Mouse (Mus musculus) limb, embryonic 10.5 days (tissue): ENCODE results near the gene Pih1d1. TPM values are rescaled to one million over a fixed set of nuclear protein-coding genes. Genes with fewer than 3 reads are reported as not detected.
"Not testable (repeated sequence)": the region's sequence is repeated elsewhere in the genome, so short reads cannot be mapped to it uniquely, and the experiment has no call there.

Experiments
- DNase-seq: peaks from one replicate; pipeline ENCODE4 v3.0.0-alpha.2; 2017; ENCODE audit warnings: low spot score
- H3K27ac ChIP-seq: fragments of 300-500 bp; sonication (generic); 2 replicates; pipeline ENCODE4 v1.5.1; 2016; ENCODE audit warnings: mild to moderate bottlenecking
- H3K27me3 ChIP-seq: fragments of 300-500 bp; sonication (generic); 2 replicates; pipeline ENCODE4 v1.6.1; 2016; ENCODE audit warnings: low read depth, mild to moderate bottlenecking; ENCODE audit not compliant: poor library complexity, severe bottlenecking
- H3K36me3 ChIP-seq: fragments of 300-500 bp; sonication (generic); 2 replicates; pipeline ENCODE4 v1.6.1; 2016; ENCODE audit warnings: mild to moderate bottlenecking, moderate library complexity
- H3K4me1 ChIP-seq: fragments of 300-500 bp; sonication (generic); 2 replicates; pipeline ENCODE4 v1.6.1; 2016
- H3K4me3 ChIP-seq: fragments of 300-500 bp; sonication (generic); 2 replicates; pipeline ENCODE4 v1.5.1; 2016; ENCODE audit warnings: mild to moderate bottlenecking, moderate library complexity
- H3K9me3 ChIP-seq: fragments of 300-500 bp; sonication (generic); replicated peaks from 2 replicates; pipeline ENCODE4 v1.6.1; 2016; ENCODE audit warnings: mild to moderate bottlenecking
- whole genome bisulfite sequencing: fragments of 180-500 bp; shearing (Covaris S2); methylation state at CpG from one replicate; pipeline ENCODE4 v1.1.7; 2016; 5-methylcytosine and 5-hydroxymethylcytosine counted together
- polyA plus RNA-seq: library from polyadenylated mRNA; unstranded; fragments of >200 nt; fragmentation: Nextera tagmentation; extraction: Ambion mirVana; gene quantifications from 2 replicates; pipeline ENCODE4 v1.2.1, GENCODE M21; 2016

Pih1d1 gene
- polyA plus RNA-seq, 1 experiment from 2014 or later = 105 TPM

DNA sequence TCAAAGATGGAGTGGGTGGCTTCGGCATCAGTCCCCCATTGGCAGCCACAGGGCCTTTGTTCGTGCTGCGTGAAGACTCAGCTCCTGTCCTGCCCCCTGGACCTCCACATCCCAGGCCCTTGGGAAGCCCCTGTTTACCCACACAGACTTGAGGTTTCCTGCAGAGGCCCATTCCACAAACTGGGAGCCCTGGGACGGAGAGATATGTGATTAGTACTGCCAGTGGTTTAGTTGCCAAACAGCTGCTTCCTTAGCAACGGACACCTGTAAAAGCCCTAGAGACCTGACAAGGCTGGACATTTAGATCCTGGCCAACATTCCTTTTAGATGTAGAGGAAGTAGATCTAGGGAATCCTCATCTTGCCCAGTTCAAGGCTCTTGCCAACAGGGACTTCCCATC is 12.2 kb upstream of the Pih1d1 start:
- Histone ChIP-seq H3K9me3 (no peaks in the 10 kb centered on the region), H3K4me3 (no peak overlapping the region), H3K4me1 (no peaks in the 10 kb centered on the region), H3K36me3 (peaks cover 59% of the 10 kb centered on the region), H3K27me3 (0 out of 2 replicates have a peak, but pooled peaks cover 11% of the 10 kb centered on the region), H3K27ac (no peak overlapping the region)
- WGBS = 95% methylated on average over 5 of the region's 5 CpGs
- no peak for DNase-seq

DNA sequence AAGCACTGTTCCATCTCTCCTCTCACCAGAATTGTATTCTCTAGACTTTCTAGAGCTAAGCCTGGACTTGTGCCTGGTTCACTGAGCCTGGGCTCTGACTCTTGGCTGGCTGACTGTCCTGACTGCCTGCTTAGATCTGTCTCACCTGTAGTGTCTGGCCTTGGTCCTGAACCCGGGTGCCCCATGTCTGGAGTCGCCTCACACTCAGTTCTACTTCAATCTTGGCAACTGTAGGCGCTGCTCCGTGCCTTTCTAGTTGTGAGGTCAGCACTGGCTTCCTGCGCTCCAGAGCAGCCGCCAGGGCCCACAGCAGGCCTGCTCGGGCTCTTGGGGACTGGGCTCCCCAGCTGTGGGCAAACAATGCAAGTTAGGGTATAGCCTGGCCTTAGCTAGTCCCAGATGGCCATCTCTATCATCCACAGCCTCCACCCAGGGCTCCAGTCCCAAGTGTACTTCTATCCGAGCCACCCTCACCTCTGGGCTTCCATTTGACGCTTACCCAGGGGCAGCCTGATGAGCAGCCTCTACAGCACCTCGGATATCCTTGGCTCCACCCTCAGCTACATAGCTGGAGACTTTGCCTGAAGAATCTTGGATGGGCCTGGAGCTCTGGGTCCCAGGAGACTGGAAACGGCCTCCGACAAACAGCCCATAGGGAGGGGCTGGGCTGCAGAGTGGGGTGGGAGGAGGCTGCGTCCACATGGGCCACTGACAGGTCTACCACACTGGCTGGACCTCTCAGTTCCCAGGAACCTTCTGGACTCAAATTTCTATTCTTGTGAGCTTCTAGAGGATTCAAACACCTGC is 9.5 kb upstream of the Pih1d1 start:
- peaks cover 79% of the 10 kb centered on the region for H3K36me3 ChIP-seq
- WGBS = 86% methylated on average over 13 of the region's 13 CpGs

DNA sequence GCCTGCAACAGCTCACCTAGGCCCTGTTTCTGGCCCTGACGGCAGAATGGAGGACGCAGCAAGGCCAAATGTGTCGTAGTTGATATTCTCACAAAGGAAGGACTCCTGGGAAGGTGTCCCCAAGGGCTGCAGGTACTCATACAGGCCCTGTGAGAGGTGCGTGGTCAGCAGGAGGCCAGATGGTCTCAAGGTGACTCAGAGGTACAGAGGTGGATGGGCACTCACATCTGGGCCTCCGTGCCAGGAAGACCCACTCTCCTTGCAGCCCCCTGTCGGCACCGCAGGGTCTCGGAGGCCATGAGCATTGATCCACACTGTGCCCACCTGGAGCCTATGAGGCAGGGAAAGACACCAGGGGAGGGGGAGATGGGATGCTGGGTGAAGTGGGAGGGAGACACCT is 8.6 kb upstream of the Pih1d1 start:
- 93% methylated on average over 8 of the region's 8 CpGs for WGBS
- H3K27me3 ChIP-seq = no peaks in the 10 kb centered on the region
- H3K4me3 ChIP-seq = no peak overlapping the region
- no peak overlapping the region for H3K27ac ChIP-seq
- H3K9me3 ChIP-seq = no peaks in the 10 kb centered on the region
- H3K36me3 ChIP-seq = peaks cover 77% of the 10 kb centered on the region
- DNase-seq = no peak
- H3K4me1 ChIP-seq = peaks cover 13% of the 10 kb centered on the region

More for the DNA sequence above, 9.5 kb upstream of the Pih1d1 start:
- no peaks in the 10 kb centered on the region for H3K9me3 ChIP-seq
- H3K27me3 ChIP-seq = no peaks in the 10 kb centered on the region
- peaks cover 4% of the 10 kb centered on the region; the same call in 1 of the 2 replicates for H3K4me1 ChIP-seq
- H3K4me3 ChIP-seq = no peak overlapping the region
- no peak for DNase-seq
- no peak overlapping the region for H3K27ac ChIP-seq

DNA sequence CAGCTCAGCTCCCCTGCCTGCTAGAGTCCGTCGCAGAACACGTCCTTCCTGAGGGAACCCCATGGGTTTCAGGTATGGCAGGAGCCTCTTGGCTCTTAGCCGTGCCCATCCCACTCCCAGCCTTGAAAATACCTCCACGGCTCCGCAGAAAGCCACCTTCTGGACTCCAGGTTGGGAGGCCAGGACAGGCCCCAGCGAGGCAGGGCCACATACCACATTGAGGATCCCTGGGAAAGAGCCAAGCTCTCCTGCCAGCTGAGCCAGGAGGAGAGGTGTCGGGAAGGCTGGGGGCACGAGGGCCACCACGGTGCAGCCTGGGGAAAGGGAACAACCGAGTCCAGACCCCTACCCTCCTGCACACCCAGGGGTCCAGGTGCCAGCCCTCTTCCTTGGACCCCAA is 6.8 kb upstream of the Pih1d1 start:
- no peaks in the 10 kb centered on the region for H3K27me3 ChIP-seq
- H3K4me3 ChIP-seq = no peak overlapping the region
- 92% methylated on average over 11 of the region's 11 CpGs for WGBS
- no peaks in the 10 kb centered on the region for H3K9me3 ChIP-seq
- no peak for DNase-seq
- H3K27ac ChIP-seq = no peak overlapping the region
- H3K36me3 ChIP-seq = peaks cover 67% of the 10 kb centered on the region
- peaks cover 30% of the 10 kb centered on the region for H3K4me1 ChIP-seq

DNA sequence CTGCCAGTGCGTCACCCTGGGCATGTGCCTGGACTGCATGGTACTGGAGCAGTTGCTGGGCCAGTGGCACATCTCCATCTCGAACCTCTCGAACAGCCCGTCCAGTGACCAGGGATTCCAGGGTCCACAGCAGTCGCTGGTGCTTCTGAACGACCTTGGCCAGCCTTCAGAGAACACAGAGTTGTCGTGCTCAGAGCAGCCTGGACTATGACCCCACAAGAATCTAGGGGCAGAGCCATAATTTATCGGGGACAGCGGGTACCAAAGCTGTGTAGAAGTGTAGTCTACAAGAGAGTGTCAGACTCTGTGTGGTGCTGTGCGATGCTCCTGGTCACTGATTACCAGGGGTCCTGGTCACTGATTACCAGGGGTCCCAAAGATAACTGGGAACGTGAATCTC is 6.2 kb upstream of the Pih1d1 start:
- Histone ChIP-seq H3K4me1 (peaks cover 30% of the 10 kb centered on the region), H3K27ac (no peak overlapping the region), H3K27me3 (no peaks in the 10 kb centered on the region), H3K4me3 (no peak overlapping the region), H3K9me3 (no peaks in the 10 kb centered on the region), H3K36me3 (peaks cover 60% of the 10 kb centered on the region)
- no peak for DNase-seq
- 90% methylated on average over 11 of the region's 11 CpGs for WGBS

DNA sequence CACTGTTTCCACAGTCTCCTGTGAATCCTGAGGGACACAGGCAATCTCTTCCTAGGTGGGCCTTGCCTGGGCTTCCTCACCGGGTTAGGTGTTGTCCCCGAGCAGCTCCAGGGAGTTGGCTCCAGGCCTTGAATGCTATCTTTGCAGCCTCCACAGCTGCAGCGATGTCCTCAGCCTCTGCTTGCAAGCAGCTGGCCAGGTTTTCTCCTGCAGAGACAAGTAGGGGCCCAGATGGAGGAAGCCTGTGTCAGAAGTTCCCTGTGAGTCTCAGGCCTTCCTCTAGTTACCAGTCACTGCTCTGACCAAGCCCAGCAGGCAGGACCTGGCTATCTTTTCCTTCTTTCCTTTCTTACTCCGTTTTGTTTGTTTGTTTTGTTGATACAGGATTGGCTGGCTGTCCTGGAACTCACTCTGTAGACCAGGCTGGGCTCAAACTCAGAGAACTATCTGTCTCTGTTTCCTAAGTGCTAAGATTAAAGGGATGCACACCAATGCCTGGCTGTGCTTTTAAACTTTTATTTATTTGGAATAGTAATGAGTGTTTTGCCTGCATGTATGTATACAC is 5.5 kb upstream of the Pih1d1 start:
- 61% methylated on average over 4 of the region's 4 CpGs for WGBS
- Histone ChIP-seq H3K36me3 (peaks cover 54% of the 10 kb centered on the region), H3K9me3 (no peaks in the 10 kb centered on the region), H3K4me1 (peaks cover 35% of the 10 kb centered on the region), H3K27ac (no peak overlapping the region), H3K4me3 (no peak overlapping the region), H3K27me3 (no peaks in the 10 kb centered on the region)
- DNase-seq = no peak

DNA sequence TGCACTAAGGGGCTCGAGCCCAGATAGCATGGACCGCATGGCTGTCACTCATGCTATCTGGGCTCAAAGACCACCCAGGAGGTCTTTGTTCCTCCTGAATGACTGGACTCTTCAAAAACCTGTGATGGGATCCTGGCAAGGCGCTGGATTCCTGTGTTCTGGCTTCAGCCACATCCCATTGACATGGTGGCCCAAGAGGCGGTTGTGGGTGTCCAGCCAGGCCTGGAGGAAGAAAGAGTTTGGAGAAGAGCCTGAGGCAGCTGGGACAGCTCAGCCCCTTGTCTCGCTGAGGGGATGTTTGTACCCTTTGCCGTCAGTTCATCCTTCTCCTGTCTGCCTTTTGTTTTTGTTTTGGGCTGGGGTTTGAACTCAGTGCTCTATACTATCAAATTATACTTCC is 4.6 kb upstream of the Pih1d1 start:
- Histone ChIP-seq H3K36me3 (peaks cover 45% of the 10 kb centered on the region), H3K4me1 (peaks cover 37% of the 10 kb centered on the region), H3K27ac (peak overlapping the region; percentile 70), H3K9me3 (no peaks in the 10 kb centered on the region), H3K4me3 (no peak overlapping the region), H3K27me3 (no peaks in the 10 kb centered on the region)
- WGBS = 70% methylated on average over 6 of the region's 6 CpGs
- no peak for DNase-seq

DNA sequence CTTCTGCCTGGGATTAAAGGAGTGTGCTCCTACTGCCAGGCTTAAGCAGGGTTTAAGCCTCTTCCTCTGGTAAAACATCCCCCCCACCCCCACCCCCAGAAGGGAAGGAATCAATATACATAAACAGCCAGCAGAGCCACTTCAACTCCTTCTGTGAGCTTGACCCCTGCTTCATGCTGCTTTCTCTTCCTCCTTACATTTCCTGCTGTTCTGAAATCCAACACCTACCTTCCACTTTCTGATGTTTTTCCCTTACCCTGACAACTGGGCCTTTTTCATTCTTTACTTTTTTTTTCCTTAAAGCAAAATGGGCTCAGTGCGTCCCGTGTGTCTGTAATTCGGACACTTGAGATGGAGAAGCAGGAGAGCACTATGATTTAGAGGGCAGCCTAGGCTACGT is 3.8 kb upstream of the Pih1d1 start:
- H3K4me3 ChIP-seq = 0 out of 2 replicates have a peak overlapping the region, but pooled peaks have one; percentile 10
- WGBS = 56% methylated on average over 4 of the region's 4 CpGs
- no peaks in the 10 kb centered on the region for H3K27me3 ChIP-seq
- DNase-seq = no peak
- peaks cover 37% of the 10 kb centered on the region for H3K36me3 ChIP-seq
- H3K4me1 ChIP-seq = peaks cover 44% of the 10 kb centered on the region
- H3K27ac ChIP-seq = peak overlapping the region; percentile 74
- H3K9me3 ChIP-seq = no peaks in the 10 kb centered on the region

DNA sequence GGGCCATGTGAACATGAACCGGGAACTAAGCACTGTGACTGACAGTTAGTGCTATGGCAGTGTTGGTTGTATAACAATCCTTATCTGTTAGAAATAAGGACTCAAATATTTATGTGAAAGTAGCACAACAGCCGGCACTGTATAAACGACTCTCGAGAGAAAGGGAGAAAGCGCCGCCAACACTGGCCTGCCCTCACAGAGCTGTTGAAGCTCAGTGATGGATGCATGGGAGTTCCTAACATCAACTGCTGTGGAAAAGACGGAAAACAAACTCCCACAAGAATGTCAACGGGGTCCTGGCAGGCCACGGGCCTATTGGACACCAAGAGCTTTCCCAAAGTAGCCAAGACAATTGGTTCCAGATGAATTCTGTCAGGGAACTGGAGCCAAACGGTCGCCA is 2.8 kb upstream of the Pih1d1 start:
- H3K9me3 ChIP-seq = no peaks in the 10 kb centered on the region
- H3K27me3 ChIP-seq = no peaks in the 10 kb centered on the region
- 33% methylated on average over 11 of the region's 11 CpGs for WGBS
- peak overlapping the region; percentile 74 for H3K27ac ChIP-seq
- H3K4me3 ChIP-seq = peak overlapping the region; percentile 10; the same call in 1 of the 2 replicates
- H3K36me3 ChIP-seq = peaks cover 27% of the 10 kb centered on the region
- peaks cover 48% of the 10 kb centered on the region for H3K4me1 ChIP-seq
- DNase-seq = no peak

DNA sequence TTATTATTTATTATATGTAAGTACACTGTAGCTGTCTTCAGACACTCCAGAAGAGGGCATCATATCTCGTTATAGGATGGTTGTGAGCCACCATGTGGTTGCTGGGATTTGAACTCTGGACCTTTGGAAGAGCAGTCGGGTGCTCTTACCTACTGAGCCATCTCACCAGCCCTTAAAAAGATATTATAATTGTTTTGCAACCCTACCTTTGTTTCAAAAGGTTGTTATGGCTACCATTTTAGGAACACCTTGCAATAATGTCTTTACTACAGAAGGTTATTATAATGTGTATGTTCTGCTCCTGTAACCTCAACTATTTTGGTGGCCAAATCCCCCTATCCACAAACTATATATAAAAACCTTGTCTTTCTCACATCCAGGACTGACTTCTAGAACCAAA is 1.1 kb upstream of the Pih1d1 start:
- 95% methylated on average over 2 of the region's 2 CpGs for WGBS
- not testable (repeated sequence) for H3K9me3 ChIP-seq, H3K27me3 ChIP-seq, H3K27ac ChIP-seq, DNase-seq
- H3K4me3 ChIP-seq = peak overlapping the region; percentile 78
- peaks cover 48% of the 10 kb centered on the region for H3K4me1 ChIP-seq
- H3K36me3 ChIP-seq = peaks cover 22% of the 10 kb centered on the region

DNA sequence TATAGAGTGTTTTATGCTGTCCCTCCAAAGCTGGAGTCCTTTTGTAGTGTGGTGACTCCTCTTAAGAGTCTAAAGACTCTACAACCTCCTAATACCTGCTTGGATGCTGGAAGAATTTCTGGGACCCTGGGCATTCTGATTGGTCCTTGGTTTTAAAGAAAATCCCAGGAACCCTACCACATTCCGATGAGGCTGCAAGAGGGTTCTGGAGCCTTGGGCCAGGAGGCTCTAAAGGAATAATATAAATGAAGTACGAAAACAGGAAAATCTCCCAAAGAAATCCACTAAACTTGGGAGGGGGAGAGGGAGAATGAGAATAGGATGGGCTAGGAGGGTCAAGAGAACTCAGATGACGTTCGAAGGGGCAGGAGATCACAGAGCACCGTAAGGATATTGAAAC is 517 bp upstream of the Pih1d1 start:
- Histone ChIP-seq H3K27ac (peak overlapping the region; percentile 98), H3K36me3 (peaks cover 22% of the 10 kb centered on the region), H3K9me3 (no peaks in the 10 kb centered on the region), H3K27me3 (no peaks in the 10 kb centered on the region), H3K4me1 (peaks cover 48% of the 10 kb centered on the region), H3K4me3 (peak overlapping the region; percentile 78)
- no peak for DNase-seq
- WGBS = 5% methylated on average over 5 of the region's 5 CpGs

DNA sequence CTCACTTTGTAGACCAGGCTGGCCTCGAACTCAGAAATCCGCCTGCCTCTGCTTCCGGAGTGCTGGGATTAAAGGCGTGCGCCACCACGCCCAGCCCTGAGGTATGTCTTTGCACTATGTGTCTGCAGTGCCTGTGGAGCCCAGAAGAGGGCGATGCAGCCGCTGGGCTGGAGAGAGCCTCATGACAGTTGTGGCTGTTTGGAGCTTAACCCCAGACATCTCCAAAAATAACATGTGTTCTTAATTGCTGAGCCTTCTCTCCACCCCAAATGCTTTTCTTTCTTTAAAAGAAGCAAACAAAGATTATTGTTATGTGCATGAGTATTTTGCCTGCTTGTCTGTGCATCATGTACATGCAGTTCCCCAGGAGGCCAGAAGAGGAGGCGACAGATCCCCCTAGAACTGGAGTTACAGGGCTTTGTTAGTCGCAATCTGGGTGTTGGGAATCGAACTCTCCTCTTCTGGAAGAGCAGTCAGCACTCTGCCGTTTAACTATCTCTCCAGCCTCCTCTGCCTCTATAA is 951 bp downstream of the Pih1d1 start:
- no peak for DNase-seq
- WGBS = 83% methylated on average over 12 of the region's 12 CpGs
- peaks cover 39% of the 10 kb centered on the region for H3K4me1 ChIP-seq
- no peaks in the 10 kb centered on the region for H3K9me3 ChIP-seq
- H3K27me3 ChIP-seq = no peaks in the 10 kb centered on the region
- H3K4me3 ChIP-seq = peak overlapping the region; percentile 78
- H3K27ac ChIP-seq = peak overlapping the region; percentile 98
- H3K36me3 ChIP-seq = peaks cover 32% of the 10 kb centered on the region

DNA sequence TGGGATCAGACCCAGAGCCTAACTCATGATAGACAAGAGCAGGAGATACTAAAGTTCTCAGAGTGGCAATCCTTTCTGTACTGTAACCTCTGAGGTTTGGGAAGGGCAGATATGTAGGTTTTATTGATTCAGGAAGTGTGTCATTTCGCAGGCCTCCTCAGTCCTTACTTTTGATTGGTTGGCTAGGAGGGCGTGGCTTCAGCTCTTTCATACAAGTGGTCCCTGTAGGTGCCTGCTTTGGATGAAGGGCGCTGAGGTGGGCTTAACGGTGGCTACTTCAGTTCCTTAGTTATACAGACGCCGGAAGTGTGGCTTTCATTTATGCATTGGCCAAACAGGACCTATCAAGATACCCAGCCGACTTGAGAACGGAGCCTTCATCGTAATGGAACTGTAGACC is 1.5 kb downstream of the Pih1d1 start:
- WGBS = 87% methylated on average over 9 of the region's 9 CpGs
- peak overlapping the region; percentile 98; the same call in 1 of the 2 replicates for H3K27ac ChIP-seq

More for the DNA sequence above, 1.5 kb downstream of the Pih1d1 start:
- Histone ChIP-seq H3K4me1 (peaks cover 34% of the 10 kb centered on the region), H3K9me3 (no peaks in the 10 kb centered on the region), H3K4me3 (no peak overlapping the region), H3K36me3 (peaks cover 38% of the 10 kb centered on the region), H3K27me3 (no peaks in the 10 kb centered on the region)
- no peak for DNase-seq
